Mouse (Mus musculus): ENCODE measurements around the gene Nme7. TPM values are rescaled to one million over a fixed set of nuclear protein-coding genes. Genes with fewer than 3 reads are reported as not detected.

The Nme7 gene
- total RNA-seq, 2 experiments from 2014 or later: 6.1 to 6.2 TPM

DNA sequence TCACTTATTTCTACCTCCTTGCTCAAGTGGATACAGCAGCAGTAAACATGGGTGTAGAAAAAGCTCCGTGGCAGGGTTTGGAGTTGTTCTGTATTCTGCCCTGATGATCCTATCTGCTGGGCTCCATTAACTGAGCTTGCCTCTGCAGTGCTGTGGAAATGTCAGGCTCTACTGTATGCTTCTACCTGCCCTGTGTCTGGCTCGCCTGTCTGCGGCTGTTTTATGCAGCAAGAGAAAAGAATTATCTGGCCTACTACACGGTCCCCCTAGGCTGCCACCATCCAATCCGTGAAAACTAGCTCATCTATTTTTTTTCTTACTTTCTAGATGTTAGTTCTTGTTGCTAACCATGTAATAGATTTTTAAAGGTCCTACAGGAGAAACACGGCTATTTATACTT is 81.1 kb downstream of the Nme7 start:
- no peak for DNase-seq

DNA sequence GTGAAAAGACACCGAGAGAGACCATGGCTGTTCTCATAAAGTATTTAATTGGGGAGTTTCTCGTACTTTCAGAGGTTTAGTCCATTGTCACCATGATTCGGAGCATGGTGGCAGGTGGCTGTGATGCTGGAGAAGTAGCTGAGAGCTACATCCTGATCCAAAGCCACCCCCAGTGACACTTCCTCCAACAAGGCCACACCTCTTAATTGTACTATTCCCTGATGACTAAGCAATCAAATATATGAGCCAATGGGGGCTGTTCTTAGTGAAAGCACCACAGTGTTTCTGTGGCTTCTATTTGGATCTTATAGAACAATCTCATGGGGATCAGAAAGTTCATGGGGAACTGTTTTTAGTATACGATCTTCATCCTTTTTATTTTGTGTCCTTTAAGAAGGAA is 85.8 kb downstream of the Nme7 start:
- DNase-seq: no peak

DNA sequence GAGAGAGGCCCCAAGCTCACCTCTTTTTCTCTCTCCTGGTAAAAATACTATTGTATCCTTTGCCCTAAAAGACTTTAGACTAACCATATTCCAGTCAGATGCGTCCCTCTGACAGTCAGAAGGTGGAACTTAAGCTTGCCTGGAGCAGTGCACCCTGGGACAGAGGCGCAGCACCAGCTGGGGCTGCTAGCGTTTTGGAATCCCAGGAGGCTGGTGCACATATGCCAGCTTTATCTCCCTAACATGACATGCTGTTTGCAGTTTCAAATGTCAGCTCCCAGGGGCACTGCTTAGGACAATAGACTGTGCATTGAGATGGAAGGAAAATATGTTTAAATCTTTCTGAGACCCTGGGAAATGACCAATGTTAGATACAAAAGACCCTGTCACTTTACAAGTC is 88.3 kb downstream of the Nme7 start:
- no peak for DNase-seq

DNA sequence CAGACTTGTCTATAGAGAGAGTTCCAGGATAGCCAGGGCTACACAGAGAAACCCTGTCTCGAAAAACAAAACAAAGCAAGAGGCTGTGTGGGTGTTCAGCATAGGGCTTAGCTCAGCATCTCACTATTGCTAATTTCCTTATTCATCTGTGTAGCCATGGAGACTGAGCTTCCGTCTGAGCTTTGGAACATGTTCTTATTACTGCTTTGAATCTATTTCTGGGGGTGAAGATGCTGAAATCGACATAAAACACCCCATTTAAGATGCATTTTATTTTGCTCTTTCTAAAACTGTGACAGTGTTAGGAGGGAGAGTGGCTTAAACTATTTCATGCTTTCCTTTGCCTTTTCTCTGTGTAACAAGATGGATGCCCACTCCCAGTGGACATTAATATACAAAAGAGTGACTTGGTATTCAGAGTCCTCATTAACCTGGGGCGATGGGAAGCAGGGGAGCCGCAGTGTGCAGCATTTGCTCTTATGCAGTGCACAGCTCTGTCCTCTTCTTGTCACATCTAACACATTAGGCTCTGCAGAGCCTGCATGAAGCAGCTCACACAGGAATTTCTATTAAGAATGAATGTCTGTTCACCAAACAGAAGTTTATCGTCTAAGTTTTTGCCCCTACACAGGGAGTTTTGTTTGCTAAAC is 91.3 kb downstream of the Nme7 start:
- DNase-seq: no peak

DNA sequence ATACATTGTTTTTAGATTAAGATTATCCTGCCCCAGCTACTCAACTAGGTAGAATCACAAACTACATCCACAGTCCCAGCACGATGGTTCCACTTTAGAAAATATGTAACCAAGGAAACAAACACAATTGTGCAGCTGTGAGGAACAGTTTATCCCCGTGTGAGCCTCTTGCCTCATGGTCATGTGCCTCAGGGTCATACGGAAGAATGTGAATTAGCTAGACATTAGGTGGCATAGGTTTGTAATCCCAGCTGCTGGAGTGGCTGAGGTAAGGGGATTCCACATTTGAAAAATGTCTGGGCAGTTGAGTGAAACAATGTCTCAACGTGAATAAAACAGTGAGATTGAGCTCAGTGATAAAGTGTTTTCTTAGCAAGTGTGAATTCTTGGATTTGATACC is 93.8 kb downstream of the Nme7 start:
- DNase-seq: no peak

DNA sequence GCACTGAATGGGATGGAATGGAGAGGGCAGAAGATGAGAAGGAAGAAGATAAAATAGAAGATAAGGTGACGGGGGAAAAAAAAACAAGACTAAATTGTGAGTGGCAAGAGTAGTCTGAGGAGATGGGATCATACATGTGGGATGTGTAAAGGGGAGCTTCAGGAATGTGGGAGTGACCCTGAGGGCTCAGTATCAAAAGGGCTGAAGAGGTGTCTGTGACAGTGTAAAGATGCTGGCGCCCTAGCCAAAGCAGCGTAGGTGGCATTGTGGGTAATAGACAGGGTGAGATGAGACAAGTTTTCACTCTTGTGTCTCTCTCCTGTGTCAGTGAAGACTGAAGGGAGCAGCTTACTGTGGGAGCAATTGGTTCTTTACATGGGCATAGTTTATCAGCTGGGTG is 95.7 kb downstream of the Nme7 start:
- DNase-seq: no peak

DNA sequence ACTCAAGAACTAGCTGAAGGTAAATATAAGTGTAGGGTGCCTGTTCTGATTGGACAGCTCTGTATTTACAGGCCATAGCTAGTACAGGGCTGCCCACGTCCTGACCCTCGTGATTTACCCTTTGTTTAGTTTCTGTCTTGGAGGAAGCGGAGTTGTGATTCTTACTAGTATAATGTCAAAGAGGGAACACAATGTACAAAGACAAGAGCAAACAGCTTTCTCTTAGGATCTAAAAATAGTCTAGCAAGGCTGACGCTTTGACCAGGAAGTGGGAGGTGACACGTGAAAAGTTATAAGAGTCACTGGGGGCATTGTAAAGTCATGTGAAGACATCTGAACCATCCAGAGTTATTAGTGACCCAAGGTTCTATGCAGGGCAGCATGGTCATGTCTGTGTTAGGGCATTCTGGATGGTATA is 101.5 kb downstream of the Nme7 start:
- DNase-seq: no peak

DNA sequence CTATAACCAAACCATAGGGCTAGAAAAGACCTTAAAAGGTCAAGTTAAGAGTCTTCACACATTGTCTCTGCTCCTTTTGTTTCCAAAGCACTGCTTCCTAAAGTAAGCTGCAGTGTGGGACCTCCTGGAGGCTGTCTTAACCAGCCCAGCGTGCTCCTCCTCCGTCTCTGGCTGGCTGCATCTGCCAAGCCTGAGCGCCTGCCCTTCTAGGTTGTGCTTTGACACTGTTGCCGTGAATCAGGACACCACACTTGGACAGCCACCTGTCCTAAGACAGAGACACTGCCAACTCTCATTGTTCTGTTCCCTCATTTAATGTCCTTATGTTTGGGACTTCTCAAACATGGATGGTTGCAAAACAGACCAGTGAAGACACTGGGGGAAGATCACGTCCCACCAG is 102.6 kb downstream of the Nme7 start:
- DNase-seq: no peak

DNA sequence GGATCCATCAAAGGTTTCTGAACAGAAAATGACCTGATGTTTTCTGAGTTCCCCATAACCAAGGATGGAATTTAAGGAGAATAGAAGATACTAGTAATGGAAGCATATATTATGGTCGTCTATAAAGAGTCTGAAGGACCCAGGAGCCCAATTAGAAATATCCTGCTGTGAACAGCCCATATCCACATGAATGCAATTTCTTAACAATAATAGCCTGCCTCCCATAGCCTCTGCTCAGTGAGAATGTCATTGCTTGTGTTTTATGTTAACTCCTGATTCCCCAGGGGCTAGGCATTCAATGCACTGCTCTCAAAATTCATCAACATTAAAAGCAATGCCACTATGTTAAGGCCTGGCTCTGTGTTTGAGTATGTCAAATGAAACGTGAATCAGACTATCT is 104.7 kb downstream of the Nme7 start:
- DNase-seq: no peak

DNA sequence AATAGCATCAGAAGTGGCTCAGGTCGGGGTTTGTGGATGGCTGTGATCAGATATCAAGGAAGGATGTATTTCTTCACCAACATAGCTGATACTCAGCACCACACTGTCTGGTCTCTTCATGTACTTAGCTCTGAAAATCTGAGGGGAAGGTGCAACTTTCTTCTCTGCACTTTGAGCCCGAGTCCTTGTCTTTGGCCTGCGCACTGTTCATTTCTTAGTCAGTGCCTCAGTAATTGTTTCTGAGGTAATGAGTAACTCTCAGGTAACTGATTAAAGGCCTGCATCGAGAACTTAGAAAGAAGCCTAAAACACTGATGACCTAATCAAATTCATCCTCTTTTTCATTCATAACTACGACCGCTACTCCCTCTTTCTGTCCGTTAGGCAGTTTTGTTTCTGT is 107.4 kb downstream of the Nme7 start:
- no peak for DNase-seq

DNA sequence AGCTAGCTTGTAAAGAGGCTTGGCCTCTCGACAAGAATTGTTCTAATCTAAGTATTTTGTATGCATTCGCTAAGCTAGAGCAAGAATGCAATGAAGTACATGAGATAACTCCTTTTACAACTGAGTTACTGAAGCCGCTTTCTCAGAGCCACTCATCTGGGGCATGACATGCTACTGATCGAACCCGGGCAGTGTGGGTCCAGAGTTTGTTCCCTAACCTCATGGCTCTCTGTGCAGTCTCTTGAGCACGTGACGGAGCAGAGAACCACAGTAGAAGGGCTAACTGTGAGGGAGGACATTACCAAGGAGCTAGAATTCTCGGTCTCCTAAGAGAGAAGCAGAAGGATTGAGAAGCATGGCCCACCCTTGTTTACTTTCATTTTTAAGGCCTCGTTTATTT is 109.0 kb downstream of the Nme7 start:
- DNase-seq: no peak

DNA sequence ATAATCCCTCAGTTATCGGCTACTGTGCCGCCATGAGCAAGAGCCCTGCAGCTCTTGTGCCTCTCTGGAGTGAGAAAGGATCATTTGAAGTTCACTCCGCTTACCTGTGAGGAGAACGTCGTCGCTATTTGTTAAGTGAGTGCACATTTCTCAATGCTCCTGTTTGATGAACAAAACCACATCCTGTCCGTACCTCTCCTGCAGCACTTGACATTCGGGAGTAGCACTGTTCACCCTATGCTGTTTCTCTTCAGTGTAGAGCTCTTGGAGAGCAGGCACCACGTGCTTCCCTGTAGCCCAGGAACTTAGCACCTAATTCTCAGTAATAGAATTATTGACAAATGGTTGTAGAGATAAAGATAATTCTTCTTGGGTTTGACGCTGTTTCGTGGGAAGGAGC is 109.7 kb downstream of the Nme7 start:
- DNase-seq: no peak

DNA sequence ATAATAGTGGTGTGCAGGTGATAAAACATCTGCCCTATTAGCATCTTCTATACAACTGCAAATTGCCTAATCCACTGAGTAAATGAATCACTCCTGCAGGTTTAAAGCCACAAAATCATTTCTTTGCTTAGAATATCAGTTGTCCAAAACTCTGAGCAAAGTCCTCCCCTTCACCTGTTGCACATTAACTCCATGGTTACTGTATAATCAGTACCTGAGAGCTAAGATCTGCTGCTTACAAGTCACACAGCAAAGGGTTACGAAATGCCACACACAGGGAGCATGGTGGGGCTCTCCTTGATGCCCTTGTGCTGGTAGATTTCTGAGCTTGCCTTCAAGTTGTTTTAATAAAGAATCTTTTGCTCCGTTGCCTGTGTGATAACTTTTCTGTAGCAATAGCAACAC is 111.4 kb downstream of the Nme7 start:
- DNase-seq: no peak

DNA sequence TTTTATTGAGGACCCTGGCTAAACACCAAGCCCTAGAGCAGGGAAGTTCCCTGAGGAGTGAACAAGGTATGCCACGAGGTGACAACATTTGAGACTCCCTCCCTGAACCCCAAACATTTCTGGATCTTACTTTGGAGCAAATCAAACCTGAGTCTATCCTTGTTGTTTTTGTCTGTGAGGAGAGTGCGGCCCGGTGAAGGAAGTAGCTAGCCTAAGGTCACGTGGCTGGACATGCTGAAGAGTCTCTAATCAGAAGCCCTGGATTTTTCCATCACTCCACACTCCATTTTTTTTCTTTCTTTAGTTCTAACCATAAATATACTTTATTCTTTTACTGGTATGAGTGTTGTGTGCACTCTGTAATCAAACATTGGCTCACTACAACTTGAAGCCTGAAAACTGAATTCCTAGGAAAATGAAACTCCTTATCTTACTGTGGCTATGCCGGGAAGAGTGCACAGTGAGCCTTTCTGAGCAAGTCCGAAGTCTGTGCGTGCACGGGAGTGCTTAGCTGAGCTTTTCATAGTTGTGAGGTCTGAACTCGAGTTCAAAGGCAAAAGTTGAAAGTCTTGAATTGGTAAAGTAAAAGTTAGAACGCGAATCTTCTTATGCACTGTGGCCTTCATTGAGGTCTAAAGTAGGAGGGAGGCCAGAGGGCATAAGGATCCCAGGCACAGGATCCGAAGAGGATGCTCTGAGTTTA is 112.9 kb downstream of the Nme7 start:
- DNase-seq: no peak

DNA sequence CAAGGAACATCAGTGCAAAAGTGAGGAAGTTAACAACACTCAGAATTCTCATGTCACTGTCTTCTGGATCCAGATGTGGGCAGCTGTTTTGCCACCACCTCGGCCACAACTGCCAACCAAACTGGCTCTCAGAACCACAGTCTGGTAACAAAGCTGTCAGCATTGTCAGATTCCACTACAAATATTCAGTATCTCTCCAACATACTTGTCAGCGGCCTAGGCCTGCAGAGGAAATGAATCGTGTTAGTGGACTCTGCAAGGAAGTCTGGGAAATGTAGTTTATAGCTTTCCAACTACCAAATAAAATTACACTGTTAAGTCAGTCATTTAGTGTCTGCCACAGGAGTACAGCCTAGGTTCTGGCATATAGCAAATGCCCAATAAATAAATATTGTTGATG is 113.7 kb downstream of the Nme7 start:
- no peak for DNase-seq

DNA sequence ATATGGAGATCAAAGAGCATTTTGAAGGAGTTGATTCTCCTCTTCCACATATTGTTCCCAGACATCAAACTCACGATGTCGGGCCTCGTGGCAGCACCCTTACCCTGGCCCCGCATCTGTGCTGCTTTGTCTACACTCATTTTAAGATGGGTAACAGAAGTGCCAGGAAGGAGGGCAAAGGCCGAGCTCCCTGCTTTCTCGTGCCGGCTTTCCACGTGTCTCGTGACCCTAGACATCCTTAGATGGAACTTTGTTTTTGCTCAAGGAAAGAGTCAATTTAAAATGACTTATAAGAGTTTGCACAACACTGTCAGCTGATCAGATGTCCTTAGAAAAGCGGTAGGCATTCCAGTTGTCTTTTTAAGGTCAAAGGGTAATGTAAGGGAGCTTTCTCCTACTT is 114.4 kb downstream of the Nme7 start:
- no peak for DNase-seq

DNA sequence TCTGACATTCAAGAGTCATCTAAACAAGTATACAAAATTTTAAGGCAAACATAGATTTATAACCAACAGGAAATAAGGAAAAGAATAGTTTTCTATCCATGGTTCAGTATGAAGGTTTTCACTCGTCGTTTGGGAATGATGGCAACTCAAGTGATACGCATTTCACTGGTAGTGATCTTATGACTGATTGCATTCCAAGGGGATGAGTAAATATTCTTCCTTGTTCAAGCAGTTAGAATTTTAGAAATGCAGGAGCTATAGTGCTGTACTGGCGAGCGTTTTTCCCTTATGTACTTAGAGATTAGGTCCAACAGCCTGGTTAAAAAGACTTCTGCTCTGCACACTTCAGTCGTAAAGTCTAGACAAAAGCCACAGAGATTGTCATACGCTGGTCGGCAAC is 115.5 kb downstream of the Nme7 start:
- DNase-seq: no peak

DNA sequence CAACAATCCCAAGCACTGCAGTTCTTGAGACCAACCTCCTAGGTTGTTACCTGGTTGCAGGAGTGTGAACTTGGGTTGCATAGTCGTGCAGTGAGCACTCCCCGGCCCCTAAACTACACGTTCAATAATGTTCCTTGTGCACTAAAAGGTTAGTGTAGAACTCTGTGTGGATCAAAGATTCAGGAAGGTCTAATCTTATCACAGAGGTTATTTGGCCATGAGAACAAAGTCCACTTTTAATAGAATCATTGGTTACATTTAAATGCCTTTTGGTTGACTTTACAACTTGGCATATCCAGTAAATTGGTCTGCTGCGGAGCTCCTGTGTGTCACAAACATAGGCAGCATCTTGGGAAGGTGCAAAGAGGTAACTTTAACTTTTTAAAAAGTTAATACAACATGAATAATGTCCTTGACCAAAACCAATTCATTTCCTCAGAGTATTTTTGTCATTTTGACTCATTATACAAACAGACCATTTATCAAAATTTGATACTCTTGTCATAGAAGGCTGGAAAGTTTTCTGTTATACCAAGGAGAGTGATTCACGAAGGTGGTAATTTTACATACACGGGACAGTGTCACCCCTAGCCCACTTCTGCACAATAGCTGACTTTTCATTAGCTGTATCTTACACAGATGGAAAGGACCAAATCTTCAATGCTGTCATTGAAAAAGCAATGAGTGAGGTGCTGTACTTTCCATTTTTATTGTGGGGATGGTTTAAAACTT is 116.9 kb downstream of the Nme7 start:
- DNase-seq: no peak

DNA sequence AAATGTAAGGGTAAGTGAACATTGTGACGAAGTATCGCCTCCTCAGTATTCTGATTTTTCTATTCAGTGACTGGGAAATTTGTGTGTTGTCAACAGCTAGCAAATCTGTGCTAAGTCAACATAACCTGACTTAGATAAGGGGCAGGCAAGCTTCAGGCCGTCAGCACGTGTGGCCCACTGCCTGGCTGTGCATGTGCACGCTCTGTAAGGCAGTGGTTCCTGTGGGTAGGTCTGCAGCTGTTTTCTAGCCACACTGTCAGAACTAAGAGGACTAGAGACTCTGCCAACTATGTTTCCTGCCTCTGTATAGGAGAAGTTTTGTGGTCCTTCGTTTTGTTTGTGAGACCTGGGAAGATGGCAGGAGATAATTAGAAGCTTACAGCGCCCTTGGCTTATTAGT is 122.3 kb downstream of the Nme7 start:
- DNase-seq: no peak

DNA sequence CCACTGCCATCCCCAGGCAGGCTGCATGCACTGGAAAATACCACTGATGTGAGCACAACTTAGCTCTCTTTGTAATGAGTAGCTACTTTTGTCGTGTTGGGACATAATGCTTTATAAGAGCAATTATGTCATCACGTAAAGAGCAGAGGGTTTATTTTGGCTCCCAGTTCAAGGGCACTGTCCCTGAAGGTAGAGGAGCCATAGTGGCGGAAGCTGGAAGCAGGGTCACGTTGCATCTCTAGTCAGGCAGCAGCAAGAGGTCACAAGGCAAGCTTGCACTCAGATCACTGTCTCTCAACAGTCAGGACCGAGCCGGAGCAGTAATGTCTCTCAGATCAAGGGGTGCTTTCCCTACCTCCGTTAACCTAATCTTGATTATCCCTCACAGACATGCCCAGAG is 123.9 kb downstream of the Nme7 start:
- no peak for DNase-seq

DNA sequence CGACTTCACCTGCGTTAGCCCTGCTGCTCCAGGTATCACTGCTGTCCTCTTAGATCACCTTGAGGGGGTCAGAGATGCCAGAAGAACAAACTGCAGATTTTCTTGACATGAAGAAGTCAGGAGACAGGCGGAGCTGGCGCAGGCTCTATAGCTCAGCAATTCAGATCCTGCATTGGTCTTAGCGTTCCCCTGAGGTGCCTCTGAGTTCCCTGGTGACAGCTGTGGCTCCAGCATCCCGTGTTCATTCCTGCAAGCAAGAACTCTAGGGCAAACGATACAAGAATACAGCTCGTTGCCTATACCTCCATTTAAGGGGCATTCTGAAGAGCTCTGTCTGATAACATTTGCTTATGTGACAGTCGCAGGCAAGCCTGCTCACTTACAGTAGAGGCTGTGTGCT is 124.7 kb downstream of the Nme7 start:
- no peak for DNase-seq

DNA sequence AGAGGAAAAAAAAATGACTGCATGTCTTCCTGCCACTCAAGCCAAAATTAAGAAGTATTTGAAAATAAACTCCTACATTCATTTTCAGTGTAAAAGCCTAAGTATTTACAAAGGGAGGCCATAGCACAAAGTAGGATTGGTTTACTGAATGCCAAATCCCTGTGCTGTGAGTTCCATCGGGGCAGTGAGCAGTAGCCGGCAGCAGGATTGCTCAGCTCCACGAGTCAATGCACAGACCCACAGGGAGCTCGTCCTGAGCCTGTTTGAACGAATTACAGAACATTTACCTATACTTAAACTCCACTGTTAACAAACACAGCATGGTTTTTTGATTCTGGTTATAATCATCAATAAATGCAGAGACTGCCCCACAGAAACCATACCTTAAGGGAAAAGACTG is 128.7 kb downstream of the Nme7 start:
- DNase-seq: no peak

DNA sequence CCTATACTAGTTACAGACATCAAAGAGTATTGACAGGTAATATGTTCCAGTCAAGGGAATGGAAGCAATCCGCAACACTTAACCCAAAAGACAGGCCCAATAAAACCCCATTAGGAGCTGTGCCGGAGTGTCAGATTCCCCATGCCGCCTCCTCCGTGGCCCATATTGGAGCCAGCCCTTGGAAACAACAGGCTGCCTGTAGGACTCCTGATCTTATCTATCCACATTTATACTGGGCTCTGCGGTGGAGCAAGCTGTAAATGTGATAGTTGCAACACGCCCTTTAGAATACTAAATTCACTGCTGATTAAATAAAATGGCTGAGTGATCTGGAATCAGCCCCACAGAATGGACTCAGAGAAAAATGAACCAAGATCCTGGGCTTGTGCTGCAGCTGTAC is 130.1 kb downstream of the Nme7 start:
- DNase-seq: no peak

DNA sequence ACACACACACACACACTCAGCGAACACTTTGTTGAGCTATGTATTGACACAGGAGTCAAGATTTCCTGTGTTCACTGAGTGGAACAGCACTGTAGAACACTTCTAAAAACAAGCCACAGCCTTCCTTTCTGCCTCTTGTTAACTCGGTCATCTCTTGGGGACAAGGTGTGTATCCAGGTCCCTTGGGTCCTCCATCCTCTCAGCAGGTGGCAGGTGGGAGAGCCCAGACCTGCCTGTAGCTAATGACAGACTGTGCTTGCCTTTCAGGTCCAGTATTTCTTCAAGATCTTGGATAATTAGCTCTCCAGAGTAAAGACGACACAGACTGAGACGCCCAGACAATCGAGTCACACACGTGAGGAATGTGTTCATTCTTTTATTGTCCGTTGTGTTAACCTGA is 132.8 kb downstream of the Nme7 start:
- DNase-seq: no peak

Data from gastrocnemius, postnatal 10 days (tissue).